Mouse (Mus musculus): ENCODE results near the gene Zzz3.
"Not testable (repeated sequence)": the region's sequence is repeated elsewhere in the genome, so short reads cannot be mapped to it uniquely, and the experiment has no call there.

Gene Zzz3

GRCm38 (mm10) chr3:152401964-152402670 is 6.8 kb downstream of the Zzz3 start:
- DNase-seq: no peak

- DNase-seq: no peak
Observed at GRCm38 (mm10) chr3:152402671-152403066, 7.4 kb downstream of the Zzz3 start.

- no peak for DNase-seq
Observed at GRCm38 (mm10) chr3:152403827-152404226, 8.6 kb downstream of the Zzz3 start.

GRCm38 (mm10) chr3:152405420-152405819 is 10.1 kb downstream of the Zzz3 start:
- no peak for DNase-seq

- DNase-seq: no peak
Observed at GRCm38 (mm10) chr3:152405978-152406640, 10.8 kb downstream of the Zzz3 start.

- DNase-seq: no peak
Observed at GRCm38 (mm10) chr3:152410980-152411551, 15.8 kb downstream of the Zzz3 start.

- no peak for DNase-seq
Observed at GRCm38 (mm10) chr3:152412362-152412761, 17.1 kb downstream of the Zzz3 start.

- DNase-seq: no peak
Observed at GRCm38 (mm10) chr3:152428925-152429324, 33.7 kb downstream of the Zzz3 start.

- DNase-seq: no peak
Observed at GRCm38 (mm10) chr3:152432677-152433076, 37.4 kb downstream of the Zzz3 start.

GRCm38 (mm10) chr3:152435590-152435989 is 40.3 kb downstream of the Zzz3 start:
- DNase-seq: no peak

- no peak for DNase-seq
Observed at GRCm38 (mm10) chr3:152438068-152438467, 42.8 kb downstream of the Zzz3 start.

GRCm38 (mm10) chr3:152442795-152443194 is 47.5 kb downstream of the Zzz3 start:
- DNase-seq: no peak

GRCm38 (mm10) chr3:152444114-152444513 is 48.8 kb downstream of the Zzz3 start:
- DNase-seq: no peak

GRCm38 (mm10) chr3:152446966-152447365 is 51.7 kb downstream of the Zzz3 start:
- no peak for DNase-seq

GRCm38 (mm10) chr3:152453163-152453562 is 57.9 kb downstream of the Zzz3 start:
- DNase-seq: no peak

GRCm38 (mm10) chr3:152457308-152458035 is 62.2 kb downstream of the Zzz3 start:
- no peak for DNase-seq

GRCm38 (mm10) chr3:152458875-152459274 is 63.6 kb downstream of the Zzz3 start:
- not testable (repeated sequence) for DNase-seq

- no peak for DNase-seq
Observed at GRCm38 (mm10) chr3:152460802-152461201, 65.5 kb downstream of the Zzz3 start.

GRCm38 (mm10) chr3:152462038-152462547 is 66.8 kb downstream of the Zzz3 start:
- no peak for DNase-seq

- DNase-seq: no peak
Observed at GRCm38 (mm10) chr3:152462900-152463299, 67.6 kb downstream of the Zzz3 start.

- DNase-seq: no peak
Observed at GRCm38 (mm10) chr3:152464462-152464861, 69.2 kb downstream of the Zzz3 start.

- DNase-seq: no peak
Observed at GRCm38 (mm10) chr3:152465338-152465737, 70.1 kb downstream of the Zzz3 start.

GRCm38 (mm10) chr3:152466849-152467248 is 71.6 kb downstream of the Zzz3 start:
- DNase-seq: no peak

Data from right cerebral cortex, postnatal 25 days (tissue).